Mouse (Mus musculus) c-Kit-positive CD71-positive TER-119-negative erythroid progenitor cells, embryonic 14.5 days (primary cell): Measurements from ENCODE around the gene Rasgef1c.
A peak's percentile ranks its signal among the peaks of the same experiment; 100 is the strongest.

Source experiments
- DNase-seq: peaks from one replicate; pipeline ENCODE4 v3.0.0-alpha.2; 2013; ENCODE audit warnings: low read depth

The Rasgef1c gene

GRCm38 (mm10) chr11:49926183-49926582, 24.5 kb downstream of the Rasgef1c start:
- no peak for DNase-seq

- no peak for DNase-seq
Measured at GRCm38 (mm10) chr11:49927169-49927568, 25.5 kb downstream of the Rasgef1c start.

- no peak for DNase-seq
Measured at GRCm38 (mm10) chr11:49927670-49928069, 26.0 kb downstream of the Rasgef1c start.

- DNase-seq = no peak
Measured at GRCm38 (mm10) chr11:49931037-49931625, 29.5 kb downstream of the Rasgef1c start.

- no peak for DNase-seq
Measured at GRCm38 (mm10) chr11:49931853-49932252, 30.2 kb downstream of the Rasgef1c start.

DNA sequence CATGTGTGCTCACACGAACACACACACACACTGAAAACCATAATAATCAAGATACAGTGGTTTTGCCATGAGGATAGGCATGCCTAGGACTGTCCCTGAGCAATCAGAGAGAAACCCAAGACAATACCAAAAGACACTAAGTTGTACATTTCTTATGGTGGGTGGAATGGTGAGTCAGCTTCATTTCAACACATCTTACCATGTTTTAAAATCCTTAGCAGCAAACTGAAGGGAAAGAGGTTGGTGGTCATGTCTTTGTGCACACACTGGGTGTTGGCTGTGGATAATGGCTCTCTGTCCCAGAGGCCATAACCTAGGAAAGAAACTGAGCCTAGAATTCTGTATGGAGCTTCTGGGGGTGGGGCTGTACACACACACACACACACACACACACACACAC, 32.2 kb downstream of the Rasgef1c start:
- no peak for DNase-seq

GRCm38 (mm10) chr11:49934322-49934721, 32.7 kb downstream of the Rasgef1c start:
- DNase-seq = no peak

DNA sequence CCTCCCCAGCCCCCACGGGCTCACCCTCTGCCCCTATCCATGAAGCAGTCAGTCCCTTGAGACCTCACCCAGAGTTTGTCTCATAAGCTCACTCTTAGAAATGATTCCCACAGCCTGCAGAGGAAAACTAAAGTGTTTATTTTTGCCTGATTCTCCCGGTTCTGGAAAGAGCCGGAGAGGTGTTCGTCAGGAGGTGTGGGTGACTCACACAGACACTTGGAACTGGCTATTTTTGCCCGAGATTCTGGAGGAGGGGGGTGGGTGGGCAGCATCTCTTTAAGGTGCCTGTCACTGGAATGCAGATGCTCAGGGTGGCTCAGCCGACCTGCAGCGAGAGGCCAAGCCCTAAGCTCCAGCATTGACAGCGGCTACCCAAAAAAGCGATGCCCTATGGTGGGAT, 34.8 kb downstream of the Rasgef1c start:
- DNase-seq = no peak

DNA sequence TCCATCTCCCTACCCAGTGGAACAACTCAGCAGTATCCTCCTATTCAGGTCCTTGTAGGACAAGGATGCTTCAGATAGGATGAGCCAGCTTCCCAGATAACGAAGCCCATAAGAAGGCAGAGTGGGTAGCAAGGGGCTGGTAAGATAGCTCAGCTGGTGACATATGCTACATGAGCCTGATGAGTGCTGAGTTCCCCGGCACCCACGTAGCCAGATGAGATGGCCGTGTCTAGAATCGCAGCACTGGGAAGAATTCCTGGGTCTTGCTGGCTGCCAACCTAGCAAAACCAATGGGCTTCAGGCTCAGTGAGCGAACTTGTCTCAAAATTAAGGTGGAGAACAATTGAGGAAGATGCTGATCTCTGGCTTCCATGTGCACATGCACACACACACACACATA, 36.1 kb downstream of the Rasgef1c start:
- no peak for DNase-seq

- DNase-seq = no peak
Measured at GRCm38 (mm10) chr11:49938258-49939164, 36.9 kb downstream of the Rasgef1c start.

DNA sequence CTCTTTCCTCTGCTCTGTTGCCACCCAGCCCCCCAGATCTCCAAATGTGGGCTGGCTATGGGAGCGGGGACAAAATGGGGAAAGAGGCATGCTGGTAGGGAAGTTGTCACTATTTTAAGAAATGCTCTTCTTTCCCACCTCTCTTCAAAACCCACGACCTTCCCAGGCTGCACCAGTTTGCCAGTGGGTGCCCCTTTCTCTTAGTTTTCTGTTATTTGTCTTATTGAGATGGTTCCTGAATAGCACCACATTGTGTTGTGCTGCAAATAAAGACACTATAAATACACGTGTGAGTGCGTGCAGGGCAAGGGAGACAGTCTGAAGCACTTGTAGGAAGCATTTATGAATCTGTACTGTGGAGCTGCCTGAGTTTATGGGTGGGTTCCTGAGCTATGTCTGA, 41.2 kb downstream of the Rasgef1c start:
- DNase-seq = no peak

DNA sequence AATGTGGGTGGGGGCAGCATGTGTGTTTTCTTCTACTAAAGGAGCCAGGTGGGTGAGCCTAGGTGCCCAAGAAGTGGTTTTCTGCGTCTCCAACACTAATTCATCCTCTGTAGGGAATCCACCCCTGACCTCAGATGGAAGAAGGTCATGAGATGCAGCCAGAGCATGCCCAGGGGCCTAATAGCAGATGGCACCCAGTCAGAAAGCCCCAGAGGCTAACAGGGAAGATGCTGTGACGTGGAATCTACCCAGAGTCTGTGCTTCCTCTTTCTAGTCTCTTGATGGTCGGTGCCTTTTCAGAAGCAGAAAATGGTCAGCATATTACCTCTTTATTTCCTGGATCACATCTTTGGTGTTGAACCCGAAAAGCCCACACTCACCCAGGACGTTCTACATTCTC, 42.3 kb downstream of the Rasgef1c start:
- DNase-seq = no peak

DNA sequence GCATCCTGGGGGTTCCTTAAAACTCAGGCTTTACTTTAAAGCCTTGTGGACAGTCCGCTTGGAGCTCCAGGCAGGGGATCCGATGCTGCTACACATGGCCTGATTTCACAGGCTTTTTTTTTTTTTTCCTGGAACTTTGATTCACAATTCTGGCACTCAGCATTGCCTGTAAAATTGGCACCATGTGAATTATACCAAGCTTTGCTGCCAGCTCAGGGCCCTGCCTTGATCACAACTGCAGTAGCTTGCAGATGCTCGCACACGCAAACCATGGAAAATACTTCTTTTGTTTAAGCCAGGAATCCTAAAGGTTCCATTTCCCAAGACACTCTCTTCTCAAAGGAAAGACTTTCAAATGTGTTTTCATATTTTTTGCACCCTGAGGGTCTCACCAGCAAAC, 44.1 kb downstream of the Rasgef1c start:
- no peak for DNase-seq

GRCm38 (mm10) chr11:49949839-49950238, 48.2 kb downstream of the Rasgef1c start:
- DNase-seq = no peak

DNA sequence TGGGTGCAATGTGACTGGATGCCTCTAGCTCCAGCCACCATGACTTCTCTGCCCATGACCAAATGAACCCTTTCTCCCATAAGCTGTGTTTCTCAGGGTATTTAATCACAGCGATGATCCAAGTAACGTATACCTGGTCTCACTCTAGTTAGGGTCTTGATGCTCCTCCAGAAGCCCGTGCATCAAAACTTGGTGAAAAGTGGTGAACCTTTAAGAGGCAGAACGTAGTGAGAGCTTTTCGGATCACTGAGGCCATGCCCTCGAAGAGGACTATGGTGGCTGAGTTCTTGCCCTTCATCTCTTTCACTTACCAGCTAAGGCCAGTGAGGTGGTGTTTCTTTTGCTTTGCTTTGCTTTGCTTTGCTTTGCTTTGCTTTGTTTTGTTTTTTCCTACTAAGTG, 52.0 kb downstream of the Rasgef1c start:
- DNase-seq = no peak

- peak; percentile 51 for DNase-seq
Measured at GRCm38 (mm10) chr11:49955577-49956261, 54.1 kb downstream of the Rasgef1c start.

- DNase-seq = no peak
Measured at GRCm38 (mm10) chr11:49958017-49958416, 56.4 kb downstream of the Rasgef1c start.

DNA sequence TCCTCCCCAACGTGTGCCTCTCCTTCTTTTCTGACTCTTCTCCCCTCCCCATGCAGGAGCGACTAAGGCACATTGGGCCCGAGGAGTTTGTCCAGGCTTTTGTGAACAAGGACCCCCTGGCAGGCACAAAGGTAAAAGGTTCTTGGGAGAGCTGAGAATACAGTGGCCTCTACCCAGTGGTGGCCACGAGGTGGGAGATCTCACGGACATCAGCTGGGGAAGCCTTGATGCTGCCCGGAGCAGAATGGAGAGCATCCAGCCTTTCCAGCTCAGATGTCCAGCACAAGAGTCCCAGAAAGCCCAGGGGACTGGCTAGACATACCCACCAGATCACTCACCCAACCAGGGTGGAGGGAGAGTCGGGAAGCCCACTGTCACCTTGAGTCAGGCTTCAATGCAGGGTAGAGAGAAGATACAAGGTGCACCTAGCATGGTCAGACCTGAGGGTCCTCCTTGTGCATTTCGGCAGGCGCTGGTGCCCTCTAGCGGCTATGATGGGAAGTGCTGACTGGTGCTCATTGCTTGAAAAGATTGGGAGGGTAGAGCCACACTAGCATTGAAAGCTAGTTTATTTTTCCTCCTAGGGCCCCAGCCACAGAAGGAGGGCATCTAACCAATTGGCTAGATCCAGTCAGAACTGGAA, 59.6 kb downstream of the Rasgef1c start:
- DNase-seq = no peak

- no peak for DNase-seq
Measured at GRCm38 (mm10) chr11:49965320-49965719, 63.7 kb downstream of the Rasgef1c start.

DNA sequence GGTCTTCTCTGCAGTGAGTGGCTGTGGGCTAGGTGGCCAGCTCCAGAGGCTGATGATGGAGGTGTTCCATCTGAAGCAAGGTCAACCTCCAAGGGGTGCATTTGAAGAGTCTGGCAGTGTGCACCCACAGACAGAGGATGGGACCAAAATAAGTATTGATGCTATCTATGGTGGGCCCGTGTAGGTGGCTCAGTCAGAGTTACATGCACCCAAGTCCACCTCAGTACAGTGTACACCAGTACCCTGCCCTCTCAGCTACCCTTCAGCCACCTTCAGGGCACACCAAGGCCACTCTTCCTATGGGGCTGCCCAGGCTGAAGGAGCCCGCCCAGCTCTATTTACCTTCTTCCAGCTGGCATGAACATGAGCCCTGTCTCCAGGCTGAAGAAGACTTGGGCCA, 68.1 kb downstream of the Rasgef1c start:
- no peak for DNase-seq

DNA sequence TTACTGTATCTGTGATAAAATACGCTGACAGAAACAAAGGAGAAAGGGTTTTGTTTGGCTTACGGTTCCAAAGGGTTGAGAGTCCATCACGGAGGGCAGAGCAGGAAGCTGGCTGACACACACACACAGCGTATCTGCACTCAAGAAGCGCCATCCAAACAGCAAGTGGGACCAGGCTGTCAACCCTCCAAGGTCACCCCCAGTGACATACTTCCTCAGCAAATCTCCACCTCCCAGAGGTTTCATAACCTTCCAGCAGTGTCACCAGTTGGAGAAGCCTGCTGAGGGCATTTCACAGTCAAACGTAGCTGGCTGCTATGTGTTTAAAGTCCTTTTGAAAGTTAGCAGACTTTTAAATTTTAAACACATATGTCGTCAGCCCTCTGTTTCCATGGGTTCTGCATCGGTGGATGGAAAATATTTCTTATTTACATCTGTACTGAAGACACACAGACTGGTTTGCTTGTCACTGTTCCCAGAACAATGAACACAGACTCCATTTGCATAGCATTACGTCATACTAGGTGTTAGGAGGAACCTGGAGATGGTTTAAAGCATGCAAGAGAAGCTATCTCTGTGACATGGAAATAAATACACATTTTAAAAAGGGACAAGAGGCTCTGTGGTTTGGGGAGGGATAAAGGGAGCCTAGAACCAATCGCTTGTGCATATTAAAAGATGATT, 72.2 kb downstream of the Rasgef1c start:
- DNase-seq = no peak

GRCm38 (mm10) chr11:49974675-49975074, 73.0 kb downstream of the Rasgef1c start:
- DNase-seq = no peak
